Mouse (Mus musculus) spleen, adult 2 months (tissue): ENCODE measurements around the gene Pus1.

Source experiments
- CTCF ChIP-seq: fragments of 200-500 bp; IDR thresholded peaks from 2 replicates; pipeline ENCODE4 v1.5.1; 2011; ENCODE audit warnings: mild to moderate bottlenecking, inconsistent platforms; ENCODE audit not compliant: insufficient read depth, insufficient read length, insufficient replicate concordance; ENCODE audit errors: extremely low read depth
- POLR2A ChIP-seq: fragments of 200-500 bp; IDR thresholded peaks from 2 replicates; pipeline ENCODE4 v1.6.1; 2011; ENCODE audit warnings: low read depth, low read length, inconsistent platforms

DNA sequence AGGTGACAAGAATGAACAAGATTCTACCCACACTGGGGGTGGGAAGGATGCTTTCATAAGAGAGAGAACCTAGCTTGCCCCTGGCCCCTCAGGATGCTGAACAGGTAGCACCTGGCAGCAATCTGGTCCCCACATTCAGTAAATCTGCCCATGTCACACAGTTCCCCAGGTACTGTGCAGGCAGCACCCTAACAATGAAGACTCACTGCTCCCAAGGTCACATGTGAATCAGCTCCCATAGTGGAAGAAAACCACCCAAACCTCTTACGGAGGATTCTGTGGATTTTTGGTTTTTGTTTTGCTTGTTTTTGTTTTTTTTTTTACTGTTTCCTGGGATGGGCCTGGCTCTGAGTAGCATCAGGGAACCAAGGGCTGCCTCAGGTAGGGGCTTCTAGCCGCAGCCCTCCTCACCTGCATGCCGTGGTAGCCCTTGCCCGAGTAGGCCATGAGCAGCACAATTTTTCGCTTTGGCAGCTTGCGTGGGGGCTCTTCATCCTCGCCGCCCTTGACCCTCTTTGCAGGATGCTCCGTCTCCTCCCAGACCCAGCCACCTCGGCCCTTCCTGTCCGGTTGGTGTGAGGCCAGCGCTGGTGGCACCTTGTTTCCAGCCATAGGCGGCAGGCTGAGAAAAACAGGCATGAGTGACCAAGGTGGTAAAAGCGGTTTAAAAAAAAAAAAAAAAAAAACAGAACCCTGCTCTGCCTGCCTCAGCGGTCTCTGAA lies 1.0 kb downstream of the Pus1 start:
- TF ChIP-seq CTCF (no peak), POLR2A (no peak)
